Mouse (Mus musculus) lung, adult 2 months (tissue): Measurements from ENCODE around the gene Usp15.

Experiments
- CTCF ChIP-seq: fragments of 200-500 bp; IDR thresholded peaks from 2 replicates; pipeline ENCODE4 v1.5.1; 2011; ENCODE audit warnings: mild to moderate bottlenecking, low read length, control low read depth; ENCODE audit not compliant: insufficient read depth
- POLR2A ChIP-seq: fragments of 200-500 bp; IDR thresholded peaks from 2 replicates; pipeline ENCODE4 v1.6.1; 2011; ENCODE audit warnings: low read depth, mild to moderate bottlenecking, control low read depth, low read length, borderline replicate concordance; ENCODE audit errors: extremely low read depth

DNA sequence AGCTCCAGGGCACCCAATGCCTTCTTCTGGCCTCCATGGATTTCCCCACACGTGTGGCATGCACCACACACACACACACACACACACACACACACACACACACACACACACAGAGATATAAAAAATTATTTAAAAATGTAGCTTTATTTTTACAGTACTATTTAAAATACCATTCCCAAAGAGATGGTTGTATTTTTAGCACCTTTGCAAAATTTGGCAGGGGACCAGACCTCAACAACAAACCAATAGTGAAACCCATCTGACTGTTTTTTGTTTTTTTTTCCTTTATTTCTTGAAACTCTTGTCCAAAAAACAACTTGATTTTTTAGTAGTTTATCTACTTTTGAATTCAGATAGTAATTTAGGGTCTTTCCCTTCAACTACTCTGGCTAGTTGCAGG, 88.3 kb downstream of the Usp15 start:
- no peak for TF ChIP-seq CTCF
- no peak for TF ChIP-seq POLR2A
